Mouse (Mus musculus) ovary, adult 2 months (tissue): ENCODE data around the gene Ube2s. TPM values are rescaled to one million over a fixed set of nuclear protein-coding genes. Genes with fewer than 3 reads are reported as not detected.

ENCODE experiments used
- polyA plus RNA-seq: library from polyadenylated mRNA; depleted of rRNA; stranded (reverse); fragments of >200 nt; gene quantifications from 2 replicates; pipeline ENCODE4 v1.2.3, GENCODE M21; 2012; rRNA removed

Ube2s gene
- 228 and 308 TPM in 2 replicates for polyA plus RNA-seq

DNA sequence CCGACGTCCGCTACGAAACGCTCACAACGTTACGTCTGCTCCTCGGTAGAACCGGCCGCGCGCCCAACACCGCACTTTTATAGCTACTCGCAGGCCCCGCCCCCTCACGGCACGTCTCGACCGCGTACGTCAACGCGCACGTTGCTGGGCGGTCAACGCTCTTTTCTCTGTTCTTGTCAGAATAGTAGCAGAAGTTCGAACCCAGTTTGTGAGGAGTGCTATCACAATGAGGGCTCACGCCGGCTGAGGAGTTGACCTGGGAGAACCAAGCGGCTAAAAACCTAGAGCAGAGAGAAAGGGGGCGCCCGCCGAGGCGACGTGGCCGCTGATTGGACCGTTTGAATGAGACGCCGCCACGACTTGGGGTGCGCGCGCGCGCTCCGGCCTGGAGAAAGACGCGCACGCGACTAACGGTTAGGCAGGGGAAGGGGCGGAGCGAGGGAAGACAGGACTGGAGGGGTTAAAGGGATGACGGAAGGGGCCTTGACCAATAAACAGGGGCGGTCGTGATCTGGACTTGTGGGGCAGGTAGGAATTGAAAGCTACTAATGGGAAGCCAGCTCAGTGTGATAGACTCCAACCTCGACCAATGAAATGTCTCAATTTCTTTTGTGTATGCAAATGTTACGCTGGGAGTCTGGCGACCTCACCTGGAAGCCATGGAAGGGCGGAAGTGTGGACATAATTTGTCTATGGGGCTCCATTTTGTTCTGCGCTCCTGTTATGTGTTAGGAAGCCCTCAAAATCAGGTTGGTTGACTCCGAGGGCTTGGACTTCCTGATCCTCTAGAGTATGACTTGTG is at the start of gene Ube2s:
Gene Ube2s (minus strand): TSS at position 288 of the 802 bp plus-strand sequence.

DNA sequence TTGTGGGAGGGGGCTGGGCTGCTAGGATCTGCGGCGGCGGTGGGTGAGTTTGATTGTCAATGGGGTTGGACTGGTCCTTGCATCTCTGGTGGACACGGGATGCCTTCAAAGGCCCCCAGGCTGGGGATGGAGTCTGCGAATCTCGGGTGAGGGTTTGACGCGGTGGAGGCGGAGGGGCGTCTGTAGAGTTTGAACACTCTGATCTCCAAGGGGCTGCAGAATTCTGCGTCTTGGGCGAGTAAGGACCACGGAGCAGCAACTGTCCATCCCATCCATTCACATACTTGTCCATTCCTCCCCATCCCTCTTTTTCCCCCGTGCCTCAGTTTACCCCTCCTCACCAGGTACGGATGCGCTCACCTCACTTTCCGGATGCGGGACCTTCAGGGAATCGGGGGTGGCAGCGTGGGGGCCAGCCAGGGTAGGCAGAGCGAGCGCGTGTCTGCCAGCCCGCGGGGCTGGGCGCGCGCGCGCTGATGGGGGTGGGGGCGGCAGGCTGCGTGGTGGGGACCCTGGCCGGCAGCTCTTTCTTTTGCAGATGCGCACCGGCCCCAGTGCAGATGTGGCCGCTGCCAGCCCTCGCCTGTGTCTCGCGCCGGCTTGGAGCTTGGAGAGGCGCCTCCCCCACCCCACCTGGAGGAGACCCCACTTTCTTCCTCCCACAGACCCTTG is 32.0 kb upstream of the Ube2s start, which contains the start of gene Shisa7:
Gene Shisa7 (minus strand): TSS at position 452 of the 672 bp plus-strand sequence.

DNA sequence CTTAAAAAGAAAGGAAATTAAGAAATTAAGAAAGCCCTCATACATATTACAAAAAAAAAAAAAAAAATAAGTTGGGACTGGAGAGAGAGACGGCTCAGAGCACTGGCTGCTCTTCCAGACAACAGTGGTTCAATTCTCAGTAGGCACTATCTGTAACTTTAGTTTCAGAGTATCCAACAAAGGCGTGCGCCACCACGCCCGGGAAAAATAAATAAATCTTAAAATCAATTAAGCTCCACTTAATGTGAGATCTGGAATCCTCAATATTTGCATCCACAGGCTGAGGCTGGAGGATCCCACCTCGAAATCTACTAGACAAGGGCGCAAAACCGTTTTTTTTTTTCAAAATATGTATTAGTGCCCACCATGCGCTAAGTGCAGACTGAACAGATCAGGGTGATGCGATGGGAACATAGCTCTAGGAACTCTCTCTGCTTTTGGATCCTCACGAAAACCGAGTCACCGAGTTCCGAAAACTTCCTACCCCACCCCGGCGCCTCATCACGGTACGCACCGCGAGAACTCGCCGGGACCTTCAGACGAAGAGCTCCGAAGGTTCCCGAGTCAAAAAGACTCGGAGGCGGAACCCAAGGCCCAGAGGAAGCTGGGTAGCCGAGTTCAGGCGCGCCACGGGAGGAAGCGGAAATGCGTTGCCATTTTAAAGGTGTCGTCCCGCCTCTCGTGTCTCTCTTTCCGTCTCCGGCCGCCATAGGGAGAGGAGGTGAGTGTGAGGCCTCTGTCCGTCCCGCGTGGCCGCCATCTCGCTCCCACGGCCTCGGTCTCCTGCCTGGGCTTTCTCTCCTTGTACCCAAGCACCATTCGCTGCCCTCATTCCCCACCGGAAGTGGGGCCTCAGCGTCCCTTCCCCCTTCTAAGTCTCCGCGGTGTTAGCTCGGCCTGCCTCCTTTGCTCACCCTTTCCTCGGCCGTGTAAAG is 19.8 kb downstream of the Ube2s start, which contains the start of gene Rpl28:
Gene Rpl28 (plus strand): TSS at position 597 of the 935 bp plus-strand sequence.

DNA sequence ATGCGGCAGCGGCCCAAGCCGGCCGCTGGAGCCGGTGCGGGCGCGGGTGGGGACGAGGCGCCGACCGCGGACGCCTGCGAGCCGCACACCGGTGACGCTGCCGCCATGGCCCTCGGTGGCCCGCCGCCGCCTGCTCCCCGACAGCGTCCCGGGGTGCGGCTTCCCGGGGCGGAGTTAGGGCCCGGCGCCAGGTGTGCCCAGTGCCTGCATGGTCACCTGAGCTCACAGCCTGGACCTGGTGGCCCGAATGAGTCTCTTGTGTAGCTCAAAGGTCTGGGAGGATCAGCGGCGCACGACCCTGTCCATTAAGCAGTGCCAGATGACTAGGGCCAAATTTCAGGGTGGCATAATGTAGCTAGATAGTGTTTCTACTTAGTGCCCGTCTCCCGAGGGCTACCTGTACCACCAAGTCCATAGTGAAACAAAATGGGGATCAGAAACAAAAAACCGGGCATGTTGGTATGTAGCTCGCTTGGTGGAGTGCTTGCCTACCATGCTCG is 22.9 kb downstream of the Ube2s start, which contains the start of gene Tmem238:
Gene Tmem238 (minus strand): TSS at position 221 of the 500 bp plus-strand sequence.

DNA sequence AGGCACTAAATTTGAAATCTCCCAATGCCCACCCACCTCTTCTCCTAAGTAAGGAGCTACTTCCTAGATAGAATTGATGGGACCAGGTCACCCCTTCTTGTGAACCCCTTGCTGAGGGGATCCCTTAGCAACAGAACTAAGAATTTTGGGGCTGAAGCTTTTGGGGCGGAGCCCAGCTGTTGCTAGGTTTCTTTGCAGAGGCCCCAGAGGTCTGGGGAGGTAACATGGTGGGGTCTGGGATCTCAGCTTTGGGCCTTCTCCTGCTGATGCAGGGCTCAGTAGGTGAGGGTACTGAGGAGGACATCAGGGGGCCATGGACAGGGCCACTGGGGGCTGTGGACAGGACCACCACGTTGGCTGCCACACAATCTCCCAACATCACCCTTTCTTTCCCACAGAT is 29.6 kb downstream of the Ube2s start, which contains the start of the genes Il11 and Tmem190:
Gene Il11 (minus strand): TSS at position 101 of the 400 bp plus-strand sequence.
Gene Tmem190 (plus strand): TSS at position 179 of the 400 bp plus-strand sequence.

DNA sequence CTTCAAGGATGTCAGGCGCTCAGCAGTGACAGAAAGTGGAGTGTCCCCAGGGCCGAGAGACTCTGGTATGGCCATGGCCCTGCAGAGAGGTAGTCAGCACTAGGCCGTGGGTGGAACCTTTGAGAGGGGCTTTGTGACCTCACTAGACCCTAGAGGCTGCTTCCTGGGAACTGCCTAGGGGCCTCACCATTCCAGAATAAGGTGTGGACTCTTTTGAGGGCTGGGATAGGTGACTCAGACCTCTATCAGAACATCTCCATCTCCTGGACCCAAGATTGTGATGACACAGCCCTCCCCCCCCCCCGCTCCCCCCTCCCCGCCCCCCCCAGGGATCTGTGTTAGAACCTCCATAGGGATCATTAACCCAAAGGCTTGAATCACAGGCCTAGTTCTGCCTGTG is 41.2 kb downstream of the Ube2s start, which contains the start of gene Fam71e2:
Gene Fam71e2 (minus strand): TSS at position 101 of the 400 bp plus-strand sequence.

DNA sequence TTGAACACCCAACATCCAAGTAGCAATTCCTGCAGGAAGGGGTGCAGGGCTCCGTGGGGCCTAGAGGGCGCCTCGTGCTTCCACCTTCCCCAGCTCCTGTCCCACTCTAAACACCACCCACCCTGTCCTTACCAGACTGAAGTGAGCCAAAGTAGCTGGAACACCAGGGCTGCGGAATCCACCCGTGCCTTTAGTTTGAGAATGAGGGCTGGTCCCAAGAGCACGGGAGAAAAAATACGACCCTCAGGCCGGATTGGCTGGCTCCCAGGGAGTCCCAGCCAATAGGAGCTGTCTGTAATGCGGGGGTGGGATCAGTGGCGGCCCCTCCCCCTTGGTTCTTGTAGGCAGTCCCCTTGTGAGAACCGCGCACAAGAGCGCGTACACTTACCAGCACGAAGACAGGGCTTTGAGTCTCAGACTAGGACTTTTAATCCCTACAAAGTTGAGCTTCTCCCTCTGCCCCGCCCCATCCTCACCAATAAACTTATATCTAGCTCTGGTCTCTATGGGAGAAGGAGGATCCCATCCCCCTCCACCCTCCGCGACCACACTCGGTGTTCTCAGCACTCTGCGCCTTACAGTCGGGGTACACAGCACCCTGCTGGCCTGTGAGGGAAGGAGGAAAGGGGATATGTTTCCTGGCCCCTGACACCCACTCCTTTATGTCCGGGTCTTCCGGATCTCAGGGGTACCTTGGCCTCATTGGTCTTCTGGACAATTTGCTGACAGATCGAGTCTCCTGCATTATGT is 59.4 kb downstream of the Ube2s start, which contains the start of gene Cox6b2:
Gene Cox6b2 (minus strand): TSS at position 274 of the 750 bp plus-strand sequence.

Other genes with a start within 250 kb of the Ube2s start
- gene Ptprh, start 208.5 kb downstream of the Ube2s start, polyA plus RNA-seq = 0.18 and 0.23 TPM in 2 replicates
- gene Tmem86b, start 181.2 kb downstream of the Ube2s start, polyA plus RNA-seq = 14.0 and 15.4 TPM in 2 replicates
- 124 and 125 TPM in 2 replicates for gene Ppp6r1, start 153.6 kb downstream of the Ube2s start, polyA plus RNA-seq
- 85.5 and 91.1 TPM in 2 replicates for gene Hspbp1, start 127.5 kb downstream of the Ube2s start, polyA plus RNA-seq
- gene Brsk1, start 122.0 kb downstream of the Ube2s start, polyA plus RNA-seq = 12.9 and 13.8 TPM in 2 replicates
- 0.82 and 0.95 TPM in 2 replicates for gene Tmem150b, start 87.3 kb downstream of the Ube2s start, polyA plus RNA-seq
- gene Kmt5c, start 72.5 kb downstream of the Ube2s start, polyA plus RNA-seq = 189 and 218 TPM in 2 replicates
- 26.8 and 59.2 TPM in 2 replicates for gene Cox6b2, start 59.5 kb downstream of the Ube2s start, polyA plus RNA-seq
- gene Fam71e2, start 41.3 kb downstream of the Ube2s start, polyA plus RNA-seq = 0.05 and 0.06 TPM in 2 replicates
- 1.1 and 1.2 TPM in 2 replicates for gene Il11, start 29.7 kb downstream of the Ube2s start, polyA plus RNA-seq
- not detected in 2 replicates for gene Tmem190, start 29.7 kb downstream of the Ube2s start, polyA plus RNA-seq
- 88.3 and 125 TPM in 2 replicates for gene Tmem238, start 22.9 kb downstream of the Ube2s start, polyA plus RNA-seq
- 545 and 557 TPM in 2 replicates for gene Rpl28, start 19.7 kb downstream of the Ube2s start, polyA plus RNA-seq
- gene Shisa7, start 32.1 kb upstream of the Ube2s start, polyA plus RNA-seq = 2.5 and 3.9 TPM in 2 replicates
- 28.1 and 35.4 TPM in 2 replicates for gene Isoc2b, start 57.7 kb upstream of the Ube2s start, polyA plus RNA-seq
- 23.7 and 25.1 TPM in 2 replicates for gene Isoc2a, start 64.6 kb upstream of the Ube2s start, polyA plus RNA-seq
- gene Gm36210, start 93.9 kb upstream of the Ube2s start, polyA plus RNA-seq = 0.44 and 0.48 TPM in 2 replicates
- 37.7 and 42.3 TPM in 2 replicates for gene Zfp628, start 102.6 kb upstream of the Ube2s start, polyA plus RNA-seq
- gene Nat14, start 109.4 kb upstream of the Ube2s start, polyA plus RNA-seq = 13.2 and 17.2 TPM in 2 replicates
- gene Ssc5d, start 113.2 kb upstream of the Ube2s start, polyA plus RNA-seq = 13.3 and 16.0 TPM in 2 replicates
- 1.1 and 1.2 TPM in 2 replicates for gene Sbk2, start 151.8 kb upstream of the Ube2s start, polyA plus RNA-seq
- gene Sbk3, start 158.6 kb upstream of the Ube2s start, polyA plus RNA-seq = 0.76 and 1.1 TPM in 2 replicates
- 120 and 131 TPM in 2 replicates for gene Zfp579, start 183.6 kb upstream of the Ube2s start, polyA plus RNA-seq
- gene Zfp524, start 201.8 kb upstream of the Ube2s start, polyA plus RNA-seq = 33.1 and 43.6 TPM in 2 replicates
- gene Fiz1, start 202.1 kb upstream of the Ube2s start, polyA plus RNA-seq = 51.0 and 51.7 TPM in 2 replicates
- not detected in 2 replicates for gene Gm44973, start 202.9 kb upstream of the Ube2s start, polyA plus RNA-seq
- 66.1 and 69.1 TPM in 2 replicates for gene Zfp865, start 207.8 kb upstream of the Ube2s start, polyA plus RNA-seq
- 12.0 and 14.1 TPM in 2 replicates for gene Ccdc106, start 208.0 kb upstream of the Ube2s start, polyA plus RNA-seq
- gene 4632433K11Rik, start 221.5 kb upstream of the Ube2s start, polyA plus RNA-seq = not detected in 2 replicates
- 6.3 and 6.5 TPM in 2 replicates for gene Zfp784, start 225.9 kb upstream of the Ube2s start, polyA plus RNA-seq
- 73.6 and 77.5 TPM in 2 replicates for gene Zfp580, start 238.9 kb upstream of the Ube2s start, polyA plus RNA-seq
- 225 and 253 TPM in 2 replicates for gene U2af2, start 249.6 kb upstream of the Ube2s start, polyA plus RNA-seq